Mouse (Mus musculus): ENCODE results near the gene Slc22a14.

DNA sequence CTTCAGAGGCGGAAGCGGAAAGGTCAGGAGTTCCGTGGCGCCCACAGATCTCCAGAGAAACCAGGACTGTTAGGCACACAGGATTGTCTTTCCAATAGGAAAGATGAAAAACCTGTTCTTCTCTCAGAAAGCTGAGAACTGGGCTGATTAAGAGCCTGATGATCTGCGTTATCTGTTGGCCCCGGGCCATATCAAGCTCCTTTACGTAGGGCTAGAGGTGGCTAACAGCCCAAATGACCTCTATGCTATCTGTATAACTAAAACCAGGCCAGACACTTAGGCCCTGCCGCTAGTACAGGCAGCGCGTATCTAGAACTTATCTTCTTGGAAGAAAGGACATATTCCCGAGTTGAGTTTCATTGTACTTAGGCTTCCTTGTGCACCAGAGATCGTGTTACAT is 2.1 kb downstream of the Slc22a14 start:
- TF ChIP-seq EP300 (optimal IDR thresholded peaks at IDR 0.05): no peak
- TF ChIP-seq CTCF (IDR thresholded peaks at IDR 0.05; ENCODE audit: low read depth): no peak
